Mouse (Mus musculus): ENCODE measurements at regions not wholly inside any gene's neighbourhood (a gene's known extent, or its start where the extent isn't known, plus 50 kb on each side); places are given as distances from the start of the nearest gene placed in this dataset.

GRCm38 (mm10) chr12:106178688-106179205 lies 168.7 kb downstream of the Vrk1 start:
- Histone ChIP-seq H3K9ac (ENCODE audit: low read depth, low read length) (no peak overlapping the region), H3K4me2 (no peak overlapping the region), H3K9me3 (replicated peaks; ENCODE audit: control insufficient read depth, low read length) (no peaks in the 10 kb centered on the region), H3K27me3 (ENCODE audit: control insufficient read depth, insufficient read depth, low read length) (peaks cover 15% of the 10 kb centered on the region), H3K27ac (ENCODE audit: low read depth, low read length) (no peak overlapping the region), H3K4me3 (ENCODE audit: low read depth, low read length) (no peak overlapping the region), H3K36me3 (ENCODE audit: control insufficient read depth, insufficient read depth, low read length) (no peaks in the 10 kb centered on the region), H3K4me1 (ENCODE audit: control insufficient read depth, insufficient read depth, low read length) (no peaks in the 10 kb centered on the region)
- no peak for ATAC-seq (replicated peaks; ENCODE audit: insufficient number of reproducible peaks, low FRiP score, low TSS enrichment)
- WGBS (ENCODE audit: insufficient replicate concordance): 83% methylated on average over 11 of the region's 11 CpGs

- no peak overlapping the region for H3K27ac ChIP-seq (ENCODE audit: low read depth, low read length)
- H3K9ac ChIP-seq (ENCODE audit: low read depth, low read length): no peak overlapping the region
- no peaks in the 10 kb centered on the region for H3K9me3 ChIP-seq (replicated peaks; ENCODE audit: control insufficient read depth, low read length)
- no peak overlapping the region for H3K4me3 ChIP-seq (ENCODE audit: low read depth, low read length)
- H3K36me3 ChIP-seq (ENCODE audit: control insufficient read depth, insufficient read depth, low read length): no peaks in the 10 kb centered on the region
- H3K4me2 ChIP-seq: no peak overlapping the region
- H3K27me3 ChIP-seq (ENCODE audit: control insufficient read depth, insufficient read depth, low read length): peaks cover 7% of the 10 kb centered on the region; the same call in 1 of the 2 replicates
- no peaks in the 10 kb centered on the region for H3K4me1 ChIP-seq (ENCODE audit: control insufficient read depth, insufficient read depth, low read length)
- WGBS (ENCODE audit: insufficient replicate concordance): 73% methylated on average over 7 of the region's 7 CpGs
- no peak for ATAC-seq (replicated peaks; ENCODE audit: insufficient number of reproducible peaks, low FRiP score, low TSS enrichment)
Observed at GRCm38 (mm10) chr12:106182923-106183322, 172.9 kb downstream of the Vrk1 start.

- Histone ChIP-seq H3K27me3 (ENCODE audit: control insufficient read depth, insufficient read depth, low read length) (peaks cover 7% of the 10 kb centered on the region; the same call in 1 of the 2 replicates), H3K4me3 (ENCODE audit: low read depth, low read length) (no peak overlapping the region), H3K9me3 (replicated peaks; ENCODE audit: control insufficient read depth, low read length) (no peaks in the 10 kb centered on the region), H3K27ac (ENCODE audit: low read depth, low read length) (no peak overlapping the region), H3K9ac (ENCODE audit: low read depth, low read length) (no peak overlapping the region), H3K4me2 (no peak overlapping the region), H3K36me3 (ENCODE audit: control insufficient read depth, insufficient read depth, low read length) (no peaks in the 10 kb centered on the region), H3K4me1 (ENCODE audit: control insufficient read depth, insufficient read depth, low read length) (no peaks in the 10 kb centered on the region)
- ATAC-seq (replicated peaks; ENCODE audit: insufficient number of reproducible peaks, low FRiP score, low TSS enrichment): no peak
- WGBS (ENCODE audit: insufficient replicate concordance): 52% methylated on average over 5 of the region's 5 CpGs
Observed at GRCm38 (mm10) chr12:106183973-106184372, 173.9 kb downstream of the Vrk1 start.

GRCm38 (mm10) chr12:106185398-106186077 lies 175.5 kb downstream of the Vrk1 start:
- no peaks in the 10 kb centered on the region for H3K36me3 ChIP-seq (ENCODE audit: control insufficient read depth, insufficient read depth, low read length)
- no peak overlapping the region for H3K4me2 ChIP-seq
- no peak overlapping the region for H3K9ac ChIP-seq (ENCODE audit: low read depth, low read length)
- no peak for ATAC-seq (replicated peaks; ENCODE audit: insufficient number of reproducible peaks, low FRiP score, low TSS enrichment)
- WGBS (ENCODE audit: insufficient replicate concordance): 63% methylated on average over 18 of the region's 18 CpGs
- H3K4me3 ChIP-seq (ENCODE audit: low read depth, low read length): no peak overlapping the region
- H3K27me3 ChIP-seq (ENCODE audit: control insufficient read depth, insufficient read depth, low read length): peaks cover 7% of the 10 kb centered on the region; the same call in 1 of the 2 replicates
- H3K27ac ChIP-seq (ENCODE audit: low read depth, low read length): no peak overlapping the region
- no peaks in the 10 kb centered on the region for H3K9me3 ChIP-seq (replicated peaks; ENCODE audit: control insufficient read depth, low read length)
- no peaks in the 10 kb centered on the region for H3K4me1 ChIP-seq (ENCODE audit: control insufficient read depth, insufficient read depth, low read length)

- Histone ChIP-seq H3K9ac (ENCODE audit: low read depth, low read length) (no peak overlapping the region), H3K9me3 (replicated peaks; ENCODE audit: control insufficient read depth, low read length) (no peaks in the 10 kb centered on the region), H3K4me1 (ENCODE audit: control insufficient read depth, insufficient read depth, low read length) (no peaks in the 10 kb centered on the region), H3K27ac (ENCODE audit: low read depth, low read length) (no peak overlapping the region), H3K4me2 (no peak overlapping the region), H3K36me3 (ENCODE audit: control insufficient read depth, insufficient read depth, low read length) (no peaks in the 10 kb centered on the region), H3K4me3 (ENCODE audit: low read depth, low read length) (no peak overlapping the region), H3K27me3 (ENCODE audit: control insufficient read depth, insufficient read depth, low read length) (peaks cover 7% of the 10 kb centered on the region; the same call in 1 of the 2 replicates)
- no peak for ATAC-seq (replicated peaks; ENCODE audit: insufficient number of reproducible peaks, low FRiP score, low TSS enrichment)
- WGBS (ENCODE audit: insufficient replicate concordance): 82% methylated on average over 10 of the region's 10 CpGs
Observed at GRCm38 (mm10) chr12:106186501-106186900, 176.5 kb downstream of the Vrk1 start.

GRCm38 (mm10) chr12:106191771-106192170 lies 181.7 kb downstream of the Vrk1 start:
- 74% methylated on average over 7 of the region's 7 CpGs for WGBS (ENCODE audit: insufficient replicate concordance)
- Histone ChIP-seq H3K9me3 (replicated peaks; ENCODE audit: control insufficient read depth, low read length) (no peaks in the 10 kb centered on the region), H3K36me3 (ENCODE audit: control insufficient read depth, insufficient read depth, low read length) (no peaks in the 10 kb centered on the region), H3K27me3 (ENCODE audit: control insufficient read depth, insufficient read depth, low read length) (no peaks in the 10 kb centered on the region), H3K9ac (ENCODE audit: low read depth, low read length) (no peak overlapping the region), H3K27ac (ENCODE audit: low read depth, low read length) (no peak overlapping the region), H3K4me3 (ENCODE audit: low read depth, low read length) (no peak overlapping the region), H3K4me1 (ENCODE audit: control insufficient read depth, insufficient read depth, low read length) (no peaks in the 10 kb centered on the region), H3K4me2 (no peak overlapping the region)
- no peak for ATAC-seq (replicated peaks; ENCODE audit: insufficient number of reproducible peaks, low FRiP score, low TSS enrichment)

- ATAC-seq (replicated peaks; ENCODE audit: insufficient number of reproducible peaks, low FRiP score, low TSS enrichment): no peak
- H3K27ac ChIP-seq (ENCODE audit: low read depth, low read length): no peak overlapping the region
- H3K36me3 ChIP-seq (ENCODE audit: control insufficient read depth, insufficient read depth, low read length): no peaks in the 10 kb centered on the region
- no peak overlapping the region for H3K9ac ChIP-seq (ENCODE audit: low read depth, low read length)
- 8% methylated on average over 4 of the region's 4 CpGs for WGBS (ENCODE audit: insufficient replicate concordance)
- no peaks in the 10 kb centered on the region for H3K9me3 ChIP-seq (replicated peaks; ENCODE audit: control insufficient read depth, low read length)
- H3K4me1 ChIP-seq (ENCODE audit: control insufficient read depth, insufficient read depth, low read length): 0 out of 2 replicates have a peak, but pooled peaks cover 7% of the 10 kb centered on the region
- H3K4me2 ChIP-seq: no peak overlapping the region
- no peak overlapping the region for H3K4me3 ChIP-seq (ENCODE audit: low read depth, low read length)
- H3K27me3 ChIP-seq (ENCODE audit: control insufficient read depth, insufficient read depth, low read length): no peaks in the 10 kb centered on the region
Observed at GRCm38 (mm10) chr12:106199302-106199701, 189.3 kb downstream of the Vrk1 start.

- Histone ChIP-seq H3K9me3 (replicated peaks; ENCODE audit: control insufficient read depth, low read length) (no peaks in the 10 kb centered on the region), H3K36me3 (ENCODE audit: control insufficient read depth, insufficient read depth, low read length) (no peaks in the 10 kb centered on the region), H3K9ac (ENCODE audit: low read depth, low read length) (no peak overlapping the region), H3K4me3 (ENCODE audit: low read depth, low read length) (no peak overlapping the region), H3K27me3 (ENCODE audit: control insufficient read depth, insufficient read depth, low read length) (no peaks in the 10 kb centered on the region), H3K27ac (ENCODE audit: low read depth, low read length) (no peak overlapping the region), H3K4me1 (ENCODE audit: control insufficient read depth, insufficient read depth, low read length) (peaks cover 7% of the 10 kb centered on the region; the same call in 1 of the 2 replicates), H3K4me2 (no peak overlapping the region)
- ATAC-seq (replicated peaks; ENCODE audit: insufficient number of reproducible peaks, low FRiP score, low TSS enrichment): no peak
- WGBS (ENCODE audit: insufficient replicate concordance): 87% methylated on average over 8 of the region's 8 CpGs
Observed at GRCm38 (mm10) chr12:106203526-106203925, 193.5 kb downstream of the Vrk1 start.

GRCm38 (mm10) chr12:106210959-106211358 lies 200.9 kb downstream of the Vrk1 start:
- H3K4me3 ChIP-seq (ENCODE audit: low read depth, low read length): no peak overlapping the region
- H3K9me3 ChIP-seq (replicated peaks; ENCODE audit: control insufficient read depth, low read length): no peaks in the 10 kb centered on the region
- no peaks in the 10 kb centered on the region for H3K4me1 ChIP-seq (ENCODE audit: control insufficient read depth, insufficient read depth, low read length)
- H3K36me3 ChIP-seq (ENCODE audit: control insufficient read depth, insufficient read depth, low read length): no peaks in the 10 kb centered on the region
- WGBS (ENCODE audit: insufficient replicate concordance): 76% methylated on average over 6 of the region's 6 CpGs
- H3K9ac ChIP-seq (ENCODE audit: low read depth, low read length): no peak overlapping the region
- H3K4me2 ChIP-seq: no peak overlapping the region
- H3K27me3 ChIP-seq (ENCODE audit: control insufficient read depth, insufficient read depth, low read length): no peaks in the 10 kb centered on the region
- no peak for ATAC-seq (replicated peaks; ENCODE audit: insufficient number of reproducible peaks, low FRiP score, low TSS enrichment)
- H3K27ac ChIP-seq (ENCODE audit: low read depth, low read length): no peak overlapping the region
